Mouse (Mus musculus) left cerebral cortex, adult 2 months (tissue): ENCODE data around the gene Gss. TPM values are rescaled to one million over a fixed set of nuclear protein-coding genes. Genes with fewer than 3 reads are reported as not detected.

Source experiments
- DNase-seq, 2 experiments: peaks; one replicate each; pipeline ENCODE4 v3.0.0; 2021 to 2022; ENCODE audit warnings: low spot score in 2 of 2, mixed read lengths in 1 of 2; ENCODE audit errors: extremely low spot score in 1 of 2
- H3K27ac ChIP-seq: fragments of 200-600 bp; 2 replicates; pipeline ENCODE4 v1.8.1; 2022
- H3K4me3 ChIP-seq: fragments of 200-600 bp; 2 replicates; pipeline ENCODE4 v1.8.1; 2022
- CTCF ChIP-seq: fragments of 200-600 bp; IDR thresholded peaks from 2 replicates; pipeline ENCODE4 v1.8.1; 2022; ENCODE audit warnings: antibody characterized with exemption, mild to moderate bottlenecking, moderate library complexity
- intact Hi-C: fragments of 180-260 bp; cut with DNase I; formaldehyde crosslinking; loops from one replicate; pipeline ENCODE4 v1.15.1; 2025
- total RNA-seq, 2 experiments: library from RNA; stranded (reverse); gene quantifications; 2 replicates each; pipeline ENCODE4 v1.2.3; 2021

Gene Gss
- total RNA-seq, 2 experiments from 2014 or later = 14.8 to 14.9 TPM

- Histone ChIP-seq H3K4me3 (no peak overlapping the region), H3K27ac (peak overlapping the region; percentile 73)
- TF ChIP-seq CTCF = peak; percentile 8
- peak in 1 of 2 experiments; percentile 40 for DNase-seq
- intact Hi-C loops = no loop called here
These were observed 38.2 kb upstream of the Gss start for GRCm38 (mm10) chr2:155630590-155631416.

GRCm38 (mm10) chr2:155630153-155630552, 37.5 kb upstream of the Gss start:
- H3K4me3 ChIP-seq = no peak overlapping the region
- H3K27ac ChIP-seq = peak overlapping the region; percentile 73
- DNase-seq = no peak
- no peak for TF ChIP-seq CTCF
- intact Hi-C loops = no loop called here

- Histone ChIP-seq H3K27ac (peak overlapping the region; percentile 82), H3K4me3 (peak overlapping the region; percentile 44)
- TF ChIP-seq CTCF = no peak
- intact Hi-C loops = no loop called here
- peak; percentile 73 to 79 for DNase-seq
These were observed 36.6 kb upstream of the Gss start for GRCm38 (mm10) chr2:155629231-155629661.

DNA sequence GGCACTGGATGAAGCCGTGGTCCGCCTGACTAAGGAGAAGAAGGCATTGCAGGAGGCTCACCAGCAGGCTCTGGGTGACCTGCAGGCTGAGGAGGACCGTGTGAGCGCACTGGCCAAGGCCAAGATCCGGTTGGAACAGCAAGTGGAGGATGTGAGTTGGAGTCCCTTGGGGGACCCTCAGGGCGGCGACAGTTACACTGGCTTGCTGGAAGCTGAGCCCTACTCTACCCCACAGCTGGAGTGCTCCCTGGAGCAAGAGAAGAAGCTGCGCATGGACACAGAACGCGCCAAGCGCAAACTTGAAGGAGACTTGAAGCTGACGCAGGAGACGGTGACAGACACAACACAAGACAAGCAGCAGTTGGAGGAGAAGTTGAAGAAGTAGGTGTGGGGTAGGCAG, 35.9 kb upstream of the Gss start:
- intact Hi-C loops = no loop called here
- H3K27ac ChIP-seq = peak overlapping the region; percentile 82
- DNase-seq = no peak
- peak overlapping the region; percentile 44; the same call in 1 of the 2 replicates for H3K4me3 ChIP-seq
- no peak for TF ChIP-seq CTCF

GRCm38 (mm10) chr2:155628112-155628511, 35.5 kb upstream of the Gss start:
- H3K4me3 ChIP-seq = no peak overlapping the region
- DNase-seq = no peak
- TF ChIP-seq CTCF = no peak
- H3K27ac ChIP-seq = no peak overlapping the region
- intact Hi-C loops = no loop called here

GRCm38 (mm10) chr2:155627030-155627738, 34.6 kb upstream of the Gss start:
- TF ChIP-seq CTCF = peak; percentile 98
- Histone ChIP-seq H3K27ac (no peak overlapping the region), H3K4me3 (no peak overlapping the region)
- DNase-seq = peak; percentile 72 to 73
- intact Hi-C loops = no loop called here

DNA sequence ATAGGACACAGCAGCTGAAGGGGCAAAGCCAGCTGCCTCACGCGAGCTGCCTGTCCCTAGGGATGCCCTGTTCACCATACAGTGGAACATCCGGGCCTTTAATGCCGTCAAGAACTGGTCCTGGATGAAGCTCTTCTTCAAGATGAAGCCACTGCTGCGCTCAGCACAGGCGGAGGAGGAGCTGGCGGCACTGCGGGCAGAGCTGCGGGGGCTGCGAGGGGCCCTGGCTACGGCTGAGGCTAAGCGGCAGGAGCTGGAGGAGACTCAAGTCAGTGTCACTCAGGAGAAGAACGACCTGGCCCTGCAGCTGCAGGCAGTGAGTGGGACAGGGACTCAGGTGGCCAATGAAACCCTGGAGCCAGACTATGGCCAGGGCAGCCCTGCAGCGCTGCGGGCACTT, 33.7 kb upstream of the Gss start:
- TF ChIP-seq CTCF = no peak
- intact Hi-C loops = loop anchor here (1.0 kb wide), 1 partner anchor 110 kb away; no protein-coding TSS in a partner anchor
- no peak overlapping the region for H3K27ac ChIP-seq
- no peak for DNase-seq
- H3K4me3 ChIP-seq = no peak overlapping the region

GRCm38 (mm10) chr2:155624730-155625129, 32.1 kb upstream of the Gss start:
- no peak for DNase-seq
- Histone ChIP-seq H3K27ac (no peak overlapping the region), H3K4me3 (no peak overlapping the region)
- intact Hi-C loops = no loop called here
- peak; percentile 75 for TF ChIP-seq CTCF

- DNase-seq = no peak
- no peak overlapping the region for H3K4me3 ChIP-seq
- no peak overlapping the region for H3K27ac ChIP-seq
- intact Hi-C loops = no loop called here
- TF ChIP-seq CTCF = no peak
These were observed 31.4 kb upstream of the Gss start for GRCm38 (mm10) chr2:155623996-155624395.

GRCm38 (mm10) chr2:155622606-155623005, 30.0 kb upstream of the Gss start:
- Histone ChIP-seq H3K4me3 (no peak overlapping the region), H3K27ac (no peak overlapping the region)
- intact Hi-C loops = no loop called here
- TF ChIP-seq CTCF = no peak
- no peak for DNase-seq

- intact Hi-C loops = no loop called here
- H3K4me3 ChIP-seq = no peak overlapping the region
- TF ChIP-seq CTCF = peak; percentile 97
- DNase-seq = peak; percentile 84 to 92
- H3K27ac ChIP-seq = no peak overlapping the region
These were observed 27.2 kb upstream of the Gss start for GRCm38 (mm10) chr2:155619817-155620216.

- no peak for DNase-seq
- no peak overlapping the region for H3K27ac ChIP-seq
- TF ChIP-seq CTCF = no peak
- H3K4me3 ChIP-seq = no peak overlapping the region
- intact Hi-C loops = no loop called here
These were observed 24.4 kb upstream of the Gss start for GRCm38 (mm10) chr2:155616971-155617370.
